Mouse (Mus musculus): ENCODE results near the gene Mrm1. TPM values are rescaled to one million over a fixed set of nuclear protein-coding genes. Genes with fewer than 3 reads are reported as not detected.
A peak's percentile ranks its signal among the peaks of the same experiment; 100 is the strongest.
"Not testable (repeated sequence)": the region's sequence is repeated elsewhere in the genome, so short reads cannot be mapped to it uniquely, and the experiment has no call there.

The Mrm1 gene
- polyA plus RNA-seq (2015; fragmentation: Nextera tagmentation; extraction: Ambion mirVana): 10.3 and 10.4 TPM in 2 replicates

GRCm38 (mm10) chr11:84818961-84819692, at the start of gene Mrm1:
Gene Mrm1 (minus strand): TSS chr11:84819515.
- Histone ChIP-seq H3K4me3 (peak within 1 kb of the TSS; percentile 75), H3K9ac (peak within 1 kb of the TSS; percentile 83), H3K36me3 (peaks cover 7% of the 10 kb centered on the region), H3K27me3 (no peaks in the 10 kb centered on the region), H3K9me3 (no peaks in the 10 kb centered on the region), H3K4me2 (peak within 1 kb of the TSS; percentile 100), H3K4me1 (peaks cover 9% of the 10 kb centered on the region; the same call in 1 of the 2 replicates), H3K27ac (peak within 1 kb of the TSS; percentile 80)
- under 1% methylated on average over 55 of the region's 55 CpGs for WGBS
- ATAC-seq (ENCODE audit: insufficient number of reproducible peaks, insufficient read depth, low FRiP score, low TSS enrichment, low read depth): peak; percentile 74; the same call in 1 of the 2 replicates

DNA sequence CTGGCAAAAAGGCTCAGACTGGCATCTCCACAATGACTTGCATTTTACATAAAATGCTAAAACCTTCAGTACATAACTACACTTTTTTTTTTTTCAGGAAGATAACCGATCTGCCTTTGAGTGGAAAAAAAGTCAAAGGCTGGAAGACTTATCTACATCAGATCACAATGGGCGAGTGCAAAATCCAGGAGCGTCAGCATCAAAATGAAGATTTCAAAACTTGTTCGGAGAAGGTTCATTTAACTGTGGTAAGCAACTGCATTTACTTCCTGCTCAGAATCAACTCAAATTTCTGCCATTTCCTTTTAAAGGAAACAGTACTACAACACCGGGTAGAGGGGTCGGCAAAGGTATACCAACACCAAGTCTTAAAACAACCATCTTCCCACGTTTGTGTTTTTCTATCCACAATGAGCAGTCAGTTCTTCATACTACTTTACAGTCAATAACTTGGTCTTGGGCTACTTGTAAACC, 49.5 kb upstream of the Mrm1 start:
- H3K4me3 ChIP-seq: peak overlapping the region; percentile 94
- H3K36me3 ChIP-seq: no peaks in the 10 kb centered on the region
- H3K9ac ChIP-seq: peak overlapping the region; percentile 94
- no peak for ATAC-seq (ENCODE audit: insufficient number of reproducible peaks, insufficient read depth, low FRiP score, low TSS enrichment, low read depth)
- H3K4me1 ChIP-seq: peaks cover 14% of the 10 kb centered on the region
- 11% methylated on average over 7 of the region's 7 CpGs for WGBS
- H3K4me2 ChIP-seq: peak overlapping the region; percentile 74
- peak overlapping the region; percentile 99; the same call in 1 of the 2 replicates for H3K27ac ChIP-seq
- H3K27me3 ChIP-seq: no peaks in the 10 kb centered on the region
- H3K9me3 ChIP-seq: no peaks in the 10 kb centered on the region

- WGBS: 92% methylated on average over 2 of the region's 2 CpGs
- H3K4me2 ChIP-seq: 0 out of 2 replicates have a peak overlapping the region, but pooled peaks have one; percentile 0
- H3K36me3 ChIP-seq: no peaks in the 10 kb centered on the region
- H3K27me3 ChIP-seq: no peaks in the 10 kb centered on the region
- H3K4me3 ChIP-seq: no peak overlapping the region
- no peak overlapping the region for H3K27ac ChIP-seq
- H3K9ac ChIP-seq: no peak overlapping the region
- ATAC-seq (ENCODE audit: insufficient number of reproducible peaks, insufficient read depth, low FRiP score, low TSS enrichment, low read depth): no peak
- H3K9me3 ChIP-seq: no peaks in the 10 kb centered on the region
- peaks cover 14% of the 10 kb centered on the region for H3K4me1 ChIP-seq
Measured at GRCm38 (mm10) chr11:84867586-84867985, 48.3 kb upstream of the Mrm1 start.

GRCm38 (mm10) chr11:84865268-84865667, 46.0 kb upstream of the Mrm1 start:
- no peak overlapping the region for H3K27ac ChIP-seq
- ATAC-seq (ENCODE audit: insufficient number of reproducible peaks, insufficient read depth, low FRiP score, low TSS enrichment, low read depth): no peak
- H3K9ac ChIP-seq: no peak overlapping the region
- peaks cover 15% of the 10 kb centered on the region for H3K36me3 ChIP-seq
- H3K4me2 ChIP-seq: no peak overlapping the region
- H3K4me3 ChIP-seq: no peak overlapping the region
- H3K4me1 ChIP-seq: peaks cover 14% of the 10 kb centered on the region
- 44% methylated on average over 2 of the region's 2 CpGs for WGBS
- H3K27me3 ChIP-seq: no peaks in the 10 kb centered on the region
- H3K9me3 ChIP-seq: no peaks in the 10 kb centered on the region

GRCm38 (mm10) chr11:84855285-84855684, 36.0 kb upstream of the Mrm1 start:
- H3K36me3 ChIP-seq: peaks cover 70% of the 10 kb centered on the region
- no peaks in the 10 kb centered on the region for H3K4me1 ChIP-seq
- H3K27ac ChIP-seq: no peak overlapping the region
- no peak overlapping the region for H3K4me2 ChIP-seq
- no peak overlapping the region for H3K4me3 ChIP-seq
- H3K9me3 ChIP-seq: no peaks in the 10 kb centered on the region
- no peak overlapping the region for H3K9ac ChIP-seq
- WGBS: 92% methylated on average over 6 of the region's 6 CpGs
- H3K27me3 ChIP-seq: no peaks in the 10 kb centered on the region
- no peak for ATAC-seq (ENCODE audit: insufficient number of reproducible peaks, insufficient read depth, low FRiP score, low TSS enrichment, low read depth)

DNA sequence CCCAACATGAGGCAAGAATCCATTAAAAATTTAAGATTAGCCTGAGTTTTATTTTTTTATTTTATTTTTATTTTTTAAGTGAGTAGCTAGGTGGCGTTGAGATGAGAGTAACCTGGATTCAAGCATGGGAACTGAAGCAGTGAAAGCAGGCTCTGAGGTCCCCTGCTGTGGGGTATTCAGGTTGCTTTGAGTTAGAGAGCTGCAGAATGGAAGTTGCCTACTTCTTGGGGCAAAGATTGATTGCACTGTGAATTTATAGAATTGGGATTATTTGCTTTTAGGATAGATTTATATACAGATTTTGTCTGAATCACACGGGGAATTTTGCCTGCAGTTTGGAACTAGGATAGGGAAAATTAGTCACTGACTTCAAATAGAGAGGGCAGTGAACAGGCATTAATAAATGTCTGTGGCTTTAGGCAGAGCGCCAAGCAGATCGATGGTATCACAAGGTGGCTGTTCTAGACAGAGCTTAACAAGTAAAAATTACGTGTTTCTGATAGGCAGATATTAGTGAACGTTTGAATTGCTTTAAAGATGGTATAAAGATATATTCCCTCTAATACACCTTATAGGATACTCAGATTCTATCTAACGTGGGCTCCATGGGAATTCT, 28.3 kb upstream of the Mrm1 start:
- H3K4me3 ChIP-seq: no peak overlapping the region
- H3K27me3 ChIP-seq: no peaks in the 10 kb centered on the region
- H3K9ac ChIP-seq: no peak overlapping the region
- no peak overlapping the region for H3K4me2 ChIP-seq
- ATAC-seq (ENCODE audit: insufficient number of reproducible peaks, insufficient read depth, low FRiP score, low TSS enrichment, low read depth): no peak
- WGBS: 87% methylated on average over 7 of the region's 7 CpGs
- peaks cover 72% of the 10 kb centered on the region for H3K36me3 ChIP-seq
- no peaks in the 10 kb centered on the region for H3K9me3 ChIP-seq
- no peaks in the 10 kb centered on the region for H3K4me1 ChIP-seq
- no peak overlapping the region for H3K27ac ChIP-seq

GRCm38 (mm10) chr11:84846741-84847474, 27.6 kb upstream of the Mrm1 start:
- Histone ChIP-seq H3K9ac (no peak overlapping the region), H3K27ac (no peak overlapping the region), H3K4me2 (no peak overlapping the region), H3K4me3 (no peak overlapping the region), H3K36me3 (peaks cover 67% of the 10 kb centered on the region), H3K4me1 (no peaks in the 10 kb centered on the region), H3K9me3 (no peaks in the 10 kb centered on the region), H3K27me3 (no peaks in the 10 kb centered on the region)
- WGBS: 94% methylated on average over 15 of the region's 15 CpGs
- ATAC-seq (ENCODE audit: insufficient number of reproducible peaks, insufficient read depth, low FRiP score, low TSS enrichment, low read depth): no peak

DNA sequence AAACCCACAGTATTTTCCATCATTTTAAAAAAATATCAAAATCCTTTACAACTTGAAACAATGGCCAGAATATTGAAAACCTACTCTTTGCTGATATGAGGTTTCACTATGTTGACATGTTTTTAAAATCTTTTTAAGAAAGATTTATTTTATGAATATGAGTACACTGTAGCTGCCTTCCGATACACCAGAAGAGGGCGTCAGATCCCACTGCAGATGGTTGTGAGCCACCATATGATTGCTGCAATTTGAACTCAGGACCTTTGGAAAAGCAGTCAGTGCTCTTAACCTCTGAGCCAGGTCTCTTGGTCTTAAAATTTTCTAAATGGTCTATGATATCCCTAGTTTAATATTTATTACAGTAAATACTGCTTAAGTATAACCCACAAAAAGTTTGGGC, 20.0 kb upstream of the Mrm1 start:
- H3K27ac ChIP-seq: no peak overlapping the region
- H3K9me3 ChIP-seq: no peaks in the 10 kb centered on the region
- no peak overlapping the region for H3K9ac ChIP-seq
- no peak overlapping the region for H3K4me2 ChIP-seq
- H3K36me3 ChIP-seq: peaks cover 69% of the 10 kb centered on the region
- no peak for ATAC-seq (ENCODE audit: insufficient number of reproducible peaks, insufficient read depth, low FRiP score, low TSS enrichment, low read depth)
- no peak overlapping the region for H3K4me3 ChIP-seq
- no peaks in the 10 kb centered on the region for H3K27me3 ChIP-seq
- no peaks in the 10 kb centered on the region for H3K4me1 ChIP-seq
- 93% methylated on average over 2 of the region's 2 CpGs for WGBS

DNA sequence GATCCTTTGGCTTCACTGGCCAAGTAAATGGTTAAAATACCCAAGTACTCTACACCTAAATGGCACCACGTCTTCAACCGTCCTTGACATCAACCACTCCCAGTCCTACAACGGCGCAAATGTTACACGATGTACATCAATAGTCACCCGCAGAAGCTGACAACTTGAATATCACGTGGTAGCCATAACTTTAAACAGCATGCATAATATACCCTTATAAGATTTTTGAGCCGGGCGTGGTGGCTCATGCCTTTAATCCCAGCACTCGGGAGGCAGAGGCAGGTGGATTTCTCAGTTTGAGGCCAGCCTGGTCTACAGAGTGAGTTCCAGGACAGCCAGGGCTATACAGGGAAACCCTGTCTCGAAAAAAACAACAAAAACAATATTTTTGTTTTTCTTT, 10.2 kb upstream of the Mrm1 start:
- 73% methylated on average over 11 of the region's 11 CpGs for WGBS
- Histone ChIP-seq H3K4me2 (peak overlapping the region; percentile 86), H3K36me3 (peaks cover 36% of the 10 kb centered on the region), H3K4me1 (peaks cover 22% of the 10 kb centered on the region), H3K9ac (peak overlapping the region; percentile 91), H3K27ac (peak overlapping the region; percentile 73; the same call in 1 of the 2 replicates), H3K4me3 (peak overlapping the region; percentile 77)
- not testable (repeated sequence) for H3K27me3 ChIP-seq; H3K9me3 ChIP-seq; ATAC-seq (ENCODE audit: insufficient number of reproducible peaks, insufficient read depth, low FRiP score, low TSS enrichment, low read depth)

GRCm38 (mm10) chr11:84828516-84829399, 9.4 kb upstream of the Mrm1 start, which contains the start of gene Dhrs11:
Gene Dhrs11 (minus strand): TSS chr11:84828994.
- H3K36me3 ChIP-seq: peaks cover 28% of the 10 kb centered on the region
- peak within 1 kb of the TSS; percentile 77 for H3K4me3 ChIP-seq
- no peaks in the 10 kb centered on the region for H3K9me3 ChIP-seq
- WGBS: under 1% methylated on average over 62 of the region's 62 CpGs
- peaks cover 22% of the 10 kb centered on the region for H3K4me1 ChIP-seq
- H3K27ac ChIP-seq: peak within 1 kb of the TSS; percentile 73
- peak within 1 kb of the TSS; percentile 91 for H3K9ac ChIP-seq
- ATAC-seq (ENCODE audit: insufficient number of reproducible peaks, insufficient read depth, low FRiP score, low TSS enrichment, low read depth): peak; percentile 81
- H3K4me2 ChIP-seq: peak within 1 kb of the TSS; percentile 86
- H3K27me3 ChIP-seq: no peaks in the 10 kb centered on the region
